Comparison of ENCODE assay signal across 10 mouse cellular contexts in genomic region chr7:66310670-66311656, GRCm38 (mm10). TPM values are rescaled to one million over a fixed set of nuclear protein-coding genes. Genes with fewer than 3 reads are reported as not detected.
DNase-seq lines count a peak whose midpoint lies in the region; ATAC-seq and TF ChIP-seq lines count a peak whose summit lies in the region.
"Had no signal": no experiment of that assay in that cellular context is flagged by ENCODE, and none has a peak within 500 bp of the region (broad histone marks: within the 10 kb centered on the region; RNA-seq: fewer than 3 reads in every experiment).

No protein-coding gene starts in this region.

- TF ChIP-seq POLR2A in bone marrow, adult 2 months (IDR thresholded peaks at IDR 0.05; ENCODE audit: borderline replicate concordance, control insufficient read depth, low read depth, low read length) = no peak

- DNase-seq in liver, embryonic 13.5 days = no peak
- no peak for DNase-seq in liver, embryonic 11.5 days (ENCODE audit: low spot score)
- peak; percentile 70 to 71 for DNase-seq in gastrocnemius, postnatal 36 days
- DNase-seq in layer of hippocampus, postnatal 10 days (ENCODE audit: low spot score in 2 of 2) = peak; percentile 49 to 54
- DNase-seq in neural tube, embryonic 10.5 days (ENCODE audit: extremely low spot score, low spot score) = no peak
- DNase-seq in thymus, postnatal 4 days = no peak

- intact Hi-C loops in gastrocnemius, postnatal 36 days (cut with DNase I) = loop anchor here (1.0 to 5.0 kb wide), 2 partner anchors 31 to 351 kb away; no protein-coding TSS in a partner anchor

- peak; percentile 53; the same call in 1 of the 2 replicates for ATAC-seq in liver, embryonic 13.5 days (ENCODE audit: low read depth)
- ATAC-seq in liver, embryonic 11.5 days (replicated peaks; ENCODE audit: low FRiP score) = no peak
- no peak; the same call in 1 of the 2 replicates for ATAC-seq in stomach, embryonic 16.5 days (ENCODE audit: insufficient read depth, low FRiP score)

- peak overlapping the region; percentile 31; the same call in 1 of the 2 replicates for H3K27ac ChIP-seq in liver, embryonic 13.5 days
- no peak overlapping the region for H3K27ac ChIP-seq in liver, embryonic 11.5 days (ENCODE audit: low read depth, low read length)
- peak overlapping the region; percentile 33 for H3K27ac ChIP-seq in bone marrow, adult 2 months (ENCODE audit: control insufficient read depth, insufficient read depth, low read depth, low read length, poor library complexity)
- peak overlapping the region; percentile 10 for H3K27ac ChIP-seq in stomach, embryonic 16.5 days (ENCODE audit: low read length)

- peaks cover 10% of the 10 kb centered on the region; the same call in 1 of the 2 replicates for H3K36me3 ChIP-seq in liver, embryonic 13.5 days
- H3K36me3 ChIP-seq in liver, embryonic 11.5 days (ENCODE audit: control insufficient read depth, insufficient read depth, low read length) = no peaks in the 10 kb centered on the region
- H3K36me3 ChIP-seq in stomach, embryonic 16.5 days (ENCODE audit: control insufficient read depth, insufficient read depth, low read length) = 0 out of 2 replicates have a peak, but pooled peaks cover 2% of the 10 kb centered on the region

- no peaks in the 10 kb centered on the region for H3K9me3 ChIP-seq in liver, embryonic 13.5 days (replicated peaks)
- H3K9me3 ChIP-seq in liver, embryonic 11.5 days (ENCODE audit: control insufficient read depth, low read length) = no peaks in the 10 kb centered on the region
- peaks cover under 1% of the 10 kb centered on the region; the same call in 1 of the 2 replicates for H3K9me3 ChIP-seq in stomach, embryonic 16.5 days (replicated peaks; ENCODE audit: control insufficient read depth, low read length)

- H3K4me3 ChIP-seq in liver, embryonic 13.5 days (replicated peaks) = no peak overlapping the region
- no peak overlapping the region for H3K4me3 ChIP-seq in liver, embryonic 11.5 days (ENCODE audit: low read depth, low read length)
- H3K4me3 ChIP-seq in bone marrow, adult 2 months (replicated peaks; ENCODE audit: control insufficient read depth, low read depth, low read length) = no peak overlapping the region
- H3K4me3 ChIP-seq in stomach, embryonic 16.5 days (replicated peaks; ENCODE audit: low read length) = no peak overlapping the region

- 66% methylated on average over 26 of the region's 26 CpGs for WGBS in liver, embryonic 13.5 days (ENCODE audit: insufficient replicate concordance)
- 75% methylated on average over 26 of the region's 26 CpGs for WGBS in liver, embryonic 11.5 days
- WGBS in bone marrow, adult 2 months = 47% methylated on average over 26 of the region's 26 CpGs
- WGBS in stomach, embryonic 16.5 days = 64% methylated on average over 26 of the region's 26 CpGs

- H3K9ac ChIP-seq in liver, embryonic 13.5 days = no peak overlapping the region
- no peak overlapping the region for H3K9ac ChIP-seq in liver, embryonic 11.5 days (ENCODE audit: low read depth, low read length)
- no peak overlapping the region for H3K9ac ChIP-seq in stomach, embryonic 16.5 days (ENCODE audit: low read length)

- H3K4me1 ChIP-seq in liver, embryonic 13.5 days (replicated peaks) = peaks cover 30% of the 10 kb centered on the region
- H3K4me1 ChIP-seq in liver, embryonic 11.5 days (replicated peaks; ENCODE audit: control insufficient read depth, insufficient read depth, low read length) = peaks cover 15% of the 10 kb centered on the region
- H3K4me1 ChIP-seq in bone marrow, adult 2 months (ENCODE audit: control insufficient read depth, insufficient read depth, low read length) = peaks cover 1% of the 10 kb centered on the region
- H3K4me1 ChIP-seq in stomach, embryonic 16.5 days (ENCODE audit: control insufficient read depth, insufficient read depth, low read length) = peaks cover 16% of the 10 kb centered on the region

- no peak for TF ChIP-seq CTCF in bone marrow, adult 2 months (IDR thresholded peaks at IDR 0.05; ENCODE audit: control insufficient read depth, insufficient read depth, low read length)

- 0 out of 2 replicates have a peak, but pooled peaks cover 2% of the 10 kb centered on the region for H3K27me3 ChIP-seq in liver, embryonic 13.5 days
- no peaks in the 10 kb centered on the region for H3K27me3 ChIP-seq in liver, embryonic 11.5 days (replicated peaks; ENCODE audit: control insufficient read depth, insufficient read depth, low read length)
- no peaks in the 10 kb centered on the region for H3K27me3 ChIP-seq in stomach, embryonic 16.5 days (ENCODE audit: control insufficient read depth, insufficient read depth, low read length)

- no peak overlapping the region for H3K4me2 ChIP-seq in liver, embryonic 13.5 days
- no peak overlapping the region for H3K4me2 ChIP-seq in liver, embryonic 11.5 days
- H3K4me2 ChIP-seq in stomach, embryonic 16.5 days (ENCODE audit: low read depth, low read length) = no peak overlapping the region

RNA-seq across cellular contexts. Expression of gene Gm10974, which starts 54.7 kb away (rescaled TPM):
- polyA plus RNA-seq in liver, embryonic 13.5 days (2015; fragmentation: Nextera tagmentation; extraction: Ambion mirVana) = not detected in 2 replicates
- polyA plus RNA-seq in liver, embryonic 11.5 days (2014; fragmentation: Nextera tagmentation; extraction: Ambion mirVana) = not detected in 2 replicates
- polyA plus RNA-seq in bone marrow, adult 2 months (2011; ENCODE audit: insufficient read depth, insufficient read length, low replicate concordance, missing spikeins) = not detected in 2 replicates
- not detected for total RNA-seq in gastrocnemius, postnatal 36 days (2021)
- not detected for total RNA-seq in layer of hippocampus, postnatal 10 days (2021)
- not detected in 2 replicates for polyA plus RNA-seq in stomach, embryonic 16.5 days (2015; fragmentation: Nextera tagmentation; extraction: Ambion mirVana)
- polyA plus RNA-seq: brain, embryonic 14.5 days; limb, embryonic 11.5 days had no signal

Comparison
In these comparisons a context has a peak if more than half of its experiments do, and no peak if none do; other contexts are left out.
1. DNase-seq: peak in gastrocnemius, postnatal 36 days (2 of 2) and layer of hippocampus, postnatal 10 days (2 of 2); none in liver, embryonic 13.5 days (single experiment), liver, embryonic 11.5 days (single experiment), neural tube, embryonic 10.5 days (single experiment) and thymus, postnatal 4 days (single experiment).